Mouse (Mus musculus): ENCODE measurements at regions not wholly inside any gene's neighbourhood (a gene's known extent, or its start where the extent isn't known, plus 50 kb on each side); places are given as distances from the start of the nearest gene placed in this dataset.
"Not testable (repeated sequence)": the region's sequence is repeated elsewhere in the genome, so short reads cannot be mapped to it uniquely, and the experiment has no call there.

DNA sequence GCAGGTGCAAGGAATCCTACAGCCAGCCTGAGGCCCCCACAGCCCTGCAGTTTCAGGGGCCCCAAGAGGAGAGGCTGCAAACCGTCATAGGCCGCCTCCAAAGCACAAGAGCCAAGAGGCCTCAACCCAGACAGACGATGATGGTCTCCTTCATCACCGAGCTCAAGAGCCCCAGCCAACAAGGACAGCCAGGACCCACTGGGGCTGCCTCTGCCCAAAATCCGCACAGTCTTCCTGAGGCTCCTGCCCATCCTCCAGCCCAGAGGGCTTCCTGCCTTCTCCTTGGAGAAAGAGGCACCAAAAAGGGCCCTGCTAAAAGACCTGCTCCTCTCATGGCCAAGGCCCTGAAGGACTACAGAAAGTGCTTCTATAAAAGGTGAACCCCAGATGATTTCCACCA lies 112.3 kb downstream of the Nus1 start:
- ATAC-seq; H3K4me1 ChIP-seq (ENCODE audit: insufficient read depth, low read depth, low read length); H3K36me3 ChIP-seq (ENCODE audit: insufficient read depth, low read length); H3K27ac ChIP-seq (ENCODE audit: low read length); H3K4me2 ChIP-seq (replicated peaks; ENCODE audit: low read depth, low read length); H3K27me3 ChIP-seq (replicated peaks; ENCODE audit: insufficient read depth, low read length); DNase-seq (ENCODE audit: low spot score); H3K4me3 ChIP-seq (ENCODE audit: low read depth, low read length); H3K9me3 ChIP-seq (ENCODE audit: low read length); H3K9ac ChIP-seq (replicated peaks; ENCODE audit: low read depth): not testable (repeated sequence)
- 75% methylated on average over 2 of the region's 5 CpGs for WGBS

DNA sequence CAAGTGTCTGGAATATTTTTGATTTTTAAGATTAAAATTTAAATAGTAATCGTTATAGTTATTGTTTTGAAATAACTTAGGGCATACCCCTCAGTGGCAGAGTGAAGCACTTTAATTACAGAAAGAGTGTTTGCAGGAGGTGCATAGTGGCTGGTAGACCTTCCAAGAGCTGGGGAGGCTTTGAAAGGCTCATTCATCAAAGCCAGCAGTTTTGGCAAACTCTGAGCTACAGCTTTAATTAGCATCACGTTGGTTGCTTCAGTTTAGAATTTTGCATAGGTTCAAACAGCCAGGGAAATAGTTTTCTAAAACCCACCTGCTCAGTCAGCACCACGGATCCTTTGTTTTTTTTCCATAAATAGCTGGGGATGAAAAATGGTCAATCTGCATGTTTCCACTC lies 113.5 kb downstream of the Nus1 start:
- no peak overlapping the region for H3K9ac ChIP-seq (replicated peaks; ENCODE audit: low read depth)
- no peak for TF ChIP-seq EP300 (IDR thresholded peaks at IDR 0.05)
- TF ChIP-seq CTCF (IDR thresholded peaks at IDR 0.05) = no peak
- H3K4me2 ChIP-seq (replicated peaks; ENCODE audit: low read depth, low read length) = no peak overlapping the region
- no peak overlapping the region for H3K27ac ChIP-seq (ENCODE audit: low read length)
- no peaks in the 10 kb centered on the region for H3K4me1 ChIP-seq (ENCODE audit: insufficient read depth, low read depth, low read length)
- no peak for ATAC-seq
- no peaks in the 10 kb centered on the region for H3K27me3 ChIP-seq (replicated peaks; ENCODE audit: insufficient read depth, low read length)
- no peak overlapping the region for H3K4me3 ChIP-seq (ENCODE audit: low read depth, low read length)
- no peak for DNase-seq (ENCODE audit: low spot score)
- no peaks in the 10 kb centered on the region for H3K9me3 ChIP-seq (ENCODE audit: low read length)
- WGBS = 45% methylated on average over 3 of the region's 3 CpGs
- H3K36me3 ChIP-seq (ENCODE audit: insufficient read depth, low read length) = no peaks in the 10 kb centered on the region

GRCm38 (mm10) chr10:52533278-52533892 lies 116.0 kb downstream of the Nus1 start:
- WGBS = 32% methylated on average over 2 of the region's 2 CpGs
- ATAC-seq = no peak
- DNase-seq (ENCODE audit: low spot score) = no peak
- Histone ChIP-seq H3K27me3 (replicated peaks; ENCODE audit: insufficient read depth, low read length) (no peaks in the 10 kb centered on the region), H3K4me2 (replicated peaks; ENCODE audit: low read depth, low read length) (no peak overlapping the region), H3K4me3 (ENCODE audit: low read depth, low read length) (no peak overlapping the region), H3K27ac (ENCODE audit: low read length) (no peak overlapping the region), H3K4me1 (ENCODE audit: insufficient read depth, low read depth, low read length) (no peaks in the 10 kb centered on the region), H3K36me3 (ENCODE audit: insufficient read depth, low read length) (no peaks in the 10 kb centered on the region), H3K9ac (replicated peaks; ENCODE audit: low read depth) (no peak overlapping the region), H3K9me3 (ENCODE audit: low read length) (no peaks in the 10 kb centered on the region)
- TF ChIP-seq CTCF (IDR thresholded peaks at IDR 0.05) = no peak
- no peak for TF ChIP-seq EP300 (IDR thresholded peaks at IDR 0.05)

GRCm38 (mm10) chr10:52533893-52534287 lies 116.5 kb downstream of the Nus1 start:
- TF ChIP-seq CTCF (IDR thresholded peaks at IDR 0.05) (peak; percentile 73), EP300 (IDR thresholded peaks at IDR 0.05) (no peak)
- no peak overlapping the region for H3K4me2 ChIP-seq (replicated peaks; ENCODE audit: low read depth, low read length)
- H3K27me3 ChIP-seq (replicated peaks; ENCODE audit: insufficient read depth, low read length) = no peaks in the 10 kb centered on the region
- no peak overlapping the region for H3K4me3 ChIP-seq (ENCODE audit: low read depth, low read length)
- peak; percentile 22 for DNase-seq (ENCODE audit: low spot score)
- 55% methylated on average over 4 of the region's 4 CpGs for WGBS
- H3K4me1 ChIP-seq (ENCODE audit: insufficient read depth, low read depth, low read length) = no peaks in the 10 kb centered on the region
- ATAC-seq = no peak
- H3K36me3 ChIP-seq (ENCODE audit: insufficient read depth, low read length) = no peaks in the 10 kb centered on the region
- H3K27ac ChIP-seq (ENCODE audit: low read length) = no peak overlapping the region
- H3K9me3 ChIP-seq (ENCODE audit: low read length) = no peaks in the 10 kb centered on the region
- H3K9ac ChIP-seq (replicated peaks; ENCODE audit: low read depth) = no peak overlapping the region

GRCm38 (mm10) chr10:52545566-52545965 lies 128.2 kb downstream of the Nus1 start:
- H3K27ac ChIP-seq (ENCODE audit: low read length) = no peak overlapping the region
- H3K36me3 ChIP-seq (ENCODE audit: insufficient read depth, low read length) = no peaks in the 10 kb centered on the region
- H3K4me2 ChIP-seq (replicated peaks; ENCODE audit: low read depth, low read length) = no peak overlapping the region
- DNase-seq (ENCODE audit: low spot score) (no peak), ATAC-seq (no peak)
- H3K9ac ChIP-seq (replicated peaks; ENCODE audit: low read depth) = no peak overlapping the region
- no peaks in the 10 kb centered on the region for H3K4me1 ChIP-seq (ENCODE audit: insufficient read depth, low read depth, low read length)
- no peaks in the 10 kb centered on the region for H3K27me3 ChIP-seq (replicated peaks; ENCODE audit: insufficient read depth, low read length)
- no peak for TF ChIP-seq CTCF (IDR thresholded peaks at IDR 0.05)
- no peak for TF ChIP-seq EP300 (IDR thresholded peaks at IDR 0.05)
- WGBS = 82% methylated on average over 28 of the region's 28 CpGs
- H3K4me3 ChIP-seq (ENCODE audit: low read depth, low read length) = no peak overlapping the region
- no peaks in the 10 kb centered on the region for H3K9me3 ChIP-seq (ENCODE audit: low read length)

GRCm38 (mm10) chr10:52577383-52577782 lies 113.0 kb upstream of the Slc35f1 start:
- ATAC-seq = no peak
- Histone ChIP-seq H3K4me1 (ENCODE audit: insufficient read depth, low read depth, low read length) (no peaks in the 10 kb centered on the region), H3K4me2 (replicated peaks; ENCODE audit: low read depth, low read length) (no peak overlapping the region), H3K9me3 (ENCODE audit: low read length) (no peaks in the 10 kb centered on the region), H3K27me3 (replicated peaks; ENCODE audit: insufficient read depth, low read length) (no peaks in the 10 kb centered on the region), H3K4me3 (ENCODE audit: low read depth, low read length) (no peak overlapping the region), H3K9ac (replicated peaks; ENCODE audit: low read depth) (no peak overlapping the region), H3K36me3 (ENCODE audit: insufficient read depth, low read length) (no peaks in the 10 kb centered on the region), H3K27ac (ENCODE audit: low read length) (no peak overlapping the region)
- no peak for TF ChIP-seq CTCF (IDR thresholded peaks at IDR 0.05)
- 82% methylated on average over 6 of the region's 6 CpGs for WGBS
- no peak for DNase-seq (ENCODE audit: low spot score)

DNA sequence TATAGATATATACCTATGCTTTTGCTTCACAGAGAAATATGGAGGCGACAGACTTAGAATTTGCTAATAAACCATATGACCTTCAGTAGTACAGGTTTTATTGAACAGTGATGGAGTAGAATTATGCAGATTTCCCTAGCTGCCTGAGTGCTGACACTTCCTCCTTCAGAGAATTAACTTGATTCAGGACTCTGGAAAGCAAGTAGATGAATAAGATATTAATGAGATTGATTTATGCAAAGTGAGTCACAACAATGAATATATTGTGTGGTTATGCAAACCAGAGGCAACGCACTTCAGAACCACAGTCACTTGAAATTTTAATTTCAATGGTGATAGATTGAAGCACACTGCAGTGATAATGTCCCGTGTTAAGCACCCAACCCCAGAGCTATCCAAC lies 112.5 kb upstream of the Slc35f1 start:
- H3K9me3 ChIP-seq (ENCODE audit: low read length) = no peaks in the 10 kb centered on the region
- H3K27me3 ChIP-seq (replicated peaks; ENCODE audit: insufficient read depth, low read length) = no peaks in the 10 kb centered on the region
- H3K9ac ChIP-seq (replicated peaks; ENCODE audit: low read depth) = no peak overlapping the region
- TF ChIP-seq EP300 (IDR thresholded peaks at IDR 0.05) = no peak
- no peak for TF ChIP-seq CTCF (IDR thresholded peaks at IDR 0.05)
- 71% methylated on average over 3 of the region's 3 CpGs for WGBS
- no peak overlapping the region for H3K4me2 ChIP-seq (replicated peaks; ENCODE audit: low read depth, low read length)
- no peak overlapping the region for H3K4me3 ChIP-seq (ENCODE audit: low read depth, low read length)
- H3K27ac ChIP-seq (ENCODE audit: low read length) = no peak overlapping the region
- H3K36me3 ChIP-seq (ENCODE audit: insufficient read depth, low read length) = no peaks in the 10 kb centered on the region
- DNase-seq (ENCODE audit: low spot score) (no peak), ATAC-seq (no peak)
- no peaks in the 10 kb centered on the region for H3K4me1 ChIP-seq (ENCODE audit: insufficient read depth, low read depth, low read length)
